Mouse (Mus musculus) MEL (cell line): ENCODE measurements around the gene Myo1a. TPM values are rescaled to one million over a fixed set of nuclear protein-coding genes. Genes with fewer than 3 reads are reported as not detected.

Source experiments
- polyA plus RNA-seq, 2 experiments: library from polyadenylated mRNA; stranded (reverse) in 1 of 2; unstranded in 1 of 2; fragments of >175 nt in 1 of 2; fragments of >200 nt in 1 of 2; gene quantifications; 2 replicates each; pipeline versions ENCODE4 v1.2.1 to v1.2.4; 2012; ENCODE audit warnings: low replicate concordance in 2 of 2, low read depth in 1 of 2; ENCODE audit not compliant: insufficient read length in 2 of 2, insufficient read depth in 1 of 2, missing spikeins in 1 of 2
- total RNA-seq: library from RNA; depleted of rRNA; stranded (reverse); fragments of 300-350 nt; gene quantifications from 2 replicates; pipeline ENCODE4 v1.2.3, GENCODE M21; 2012; rRNA removed

Gene Myo1a
- total and polyA plus RNA-seq, 3 experiments = 0.08 to 0.33 TPM; not detected in 1

Other genes starting within 250 kb of the Myo1a start
- gene Stac3, start 203.5 kb upstream of the Myo1a start, total RNA-seq = not detected in 2 replicates
- under 1 TPM in 1 of 2 experiments, not detected in 1; 0.25 TPM for gene Stac3, start 203.5 kb upstream of the Myo1a start, polyA plus RNA-seq
- gene Ndufa4l2, start 190.2 kb upstream of the Myo1a start, total RNA-seq = 21.8 and 28.6 TPM in 2 replicates
- 10 to 100 TPM in 1 of 2 experiments, not detected in 1; 26.6 TPM for gene Ndufa4l2, start 190.2 kb upstream of the Myo1a start, polyA plus RNA-seq
- gene Shmt2, start 182.7 kb upstream of the Myo1a start, total RNA-seq = 242 and 383 TPM in 2 replicates
- gene Shmt2, start 182.7 kb upstream of the Myo1a start, polyA plus RNA-seq = 100 to 1,000 TPM; 263 to 582 TPM
- not detected in 2 replicates for gene Nxph4, start 170.6 kb upstream of the Myo1a start, total RNA-seq
- under 1 TPM in 1 of 2 experiments, not detected in 1; 0.24 TPM for gene Nxph4, start 170.6 kb upstream of the Myo1a start, polyA plus RNA-seq
- 0.33 and 0.42 TPM in 2 replicates for gene Lrp1, start 84.0 kb upstream of the Myo1a start, total RNA-seq
- gene Lrp1, start 84.0 kb upstream of the Myo1a start, polyA plus RNA-seq = under 1 TPM in 1 of 2 experiments, not detected in 1; 0.39 TPM
- gene Stat6, start 62.2 kb upstream of the Myo1a start, total RNA-seq = 31.1 and 34.9 TPM in 2 replicates
- 10 to 100 TPM in 1 of 2 experiments, not detected in 1; 50.2 TPM for gene Stat6, start 62.2 kb upstream of the Myo1a start, polyA plus RNA-seq
- 11.8 and 12.1 TPM in 2 replicates for gene Nemp1, start 38.3 kb upstream of the Myo1a start, total RNA-seq
- 10 to 100 TPM in 1 of 2 experiments, not detected in 1; 13.9 TPM for gene Nemp1, start 38.3 kb upstream of the Myo1a start, polyA plus RNA-seq
- gene Nab2, start 36.6 kb upstream of the Myo1a start, total RNA-seq = 29.1 and 36.1 TPM in 2 replicates
- 10 to 100 TPM in 1 of 2 experiments, not detected in 1; 37.1 TPM for gene Nab2, start 36.6 kb upstream of the Myo1a start, polyA plus RNA-seq
- gene Tac2, start 19.3 kb downstream of the Myo1a start, total RNA-seq = not detected in 2 replicates
- gene Tac2, start 19.3 kb downstream of the Myo1a start, polyA plus RNA-seq = under 1 TPM in 1 of 2 experiments, not detected in 1; 0.32 TPM
- gene Zbtb39, start 34.4 kb downstream of the Myo1a start, total RNA-seq = 4.8 and 5.1 TPM in 2 replicates
- 10 to 100 TPM in 1 of 2 experiments, not detected in 1; 11.0 TPM for gene Zbtb39, start 34.4 kb downstream of the Myo1a start, polyA plus RNA-seq
- gene Gpr182, start 46.6 kb downstream of the Myo1a start, total RNA-seq = 0.04 TPM in 1 of 2 replicates, not detected in the other
- gene Gpr182, start 46.6 kb downstream of the Myo1a start, polyA plus RNA-seq = under 1 TPM in 1 of 2 experiments, not detected in 1; 0.58 TPM
- gene Rdh1, start 54.6 kb downstream of the Myo1a start, total RNA-seq = not detected in 2 replicates
- gene Rdh1, start 54.6 kb downstream of the Myo1a start, polyA plus RNA-seq = not detected
- not detected in 2 replicates for gene Rdh16f1, start 54.6 kb downstream of the Myo1a start, total RNA-seq
- not detected for gene Rdh16f1, start 54.6 kb downstream of the Myo1a start, polyA plus RNA-seq
- not detected in 2 replicates for gene Rdh9, start 71.2 kb downstream of the Myo1a start, total RNA-seq
- under 1 TPM in 1 of 2 experiments, not detected in 1; 0.04 TPM for gene Rdh9, start 71.2 kb downstream of the Myo1a start, polyA plus RNA-seq
- gene Rdh16, start 96.0 kb downstream of the Myo1a start, total RNA-seq = not detected in 2 replicates
- not detected for gene Rdh16, start 96.0 kb downstream of the Myo1a start, polyA plus RNA-seq
- not detected in 2 replicates for gene Rdh19, start 144.8 kb downstream of the Myo1a start, total RNA-seq
- gene Rdh19, start 144.8 kb downstream of the Myo1a start, polyA plus RNA-seq = not detected
- gene Rdh16f2, start 161.3 kb downstream of the Myo1a start, total RNA-seq = not detected in 2 replicates
- under 1 TPM in 1 of 2 experiments, not detected in 1; 0.07 TPM for gene Rdh16f2, start 161.3 kb downstream of the Myo1a start, polyA plus RNA-seq
- not detected in 2 replicates for gene Rdh7, start 183.6 kb downstream of the Myo1a start, total RNA-seq
- gene Rdh7, start 183.6 kb downstream of the Myo1a start, polyA plus RNA-seq = not detected
- gene Sdr9c7, start 193.3 kb downstream of the Myo1a start, total RNA-seq = not detected in 2 replicates
- not detected for gene Sdr9c7, start 193.3 kb downstream of the Myo1a start, polyA plus RNA-seq